Mouse (Mus musculus) stomach, embryonic 15.5 days (tissue): ENCODE data around the gene Slc8a1. TPM values are rescaled to one million over a fixed set of nuclear protein-coding genes. Genes with fewer than 3 reads are reported as not detected.

Experiments used
- ATAC-seq: fragments of 200-750 bp; cut with Nextera tagmentation; 2 replicates; pipeline ENCODE4 v1.8.0; 2017; ENCODE audit warnings: low read depth, moderate number of reproducible peaks, moderate TSS enrichment; ENCODE audit not compliant: insufficient read depth, low FRiP score
- H3K27ac ChIP-seq: fragments of 300-500 bp; sonication (generic); 2 replicates; pipeline ENCODE4 v1.5.1; 2015; ENCODE audit warnings: mild to moderate bottlenecking, inconsistent platforms
- H3K27me3 ChIP-seq: fragments of 300-500 bp; sonication (generic); replicated peaks from 2 replicates; pipeline ENCODE4 v1.6.1; 2015; ENCODE audit warnings: inconsistent platforms
- H3K36me3 ChIP-seq: fragments of 300-500 bp; sonication (generic); 2 replicates; pipeline ENCODE4 v1.6.1; 2015; ENCODE audit warnings: inconsistent platforms
- H3K4me1 ChIP-seq: fragments of 300-500 bp; sonication (generic); 2 replicates; pipeline ENCODE4 v1.6.1; 2015; ENCODE audit warnings: inconsistent platforms
- H3K4me2 ChIP-seq: fragments of 300-500 bp; sonication (generic); 2 replicates; pipeline ENCODE4 v1.6.1; 2015; ENCODE audit warnings: mild to moderate bottlenecking, inconsistent platforms
- H3K4me3 ChIP-seq: fragments of 300-500 bp; sonication (generic); replicated peaks from 2 replicates; pipeline ENCODE4 v1.5.1; 2015; ENCODE audit warnings: inconsistent platforms
- H3K9ac ChIP-seq: fragments of 300-500 bp; sonication (generic); 2 replicates; pipeline ENCODE4 v1.6.1; 2015; ENCODE audit warnings: inconsistent platforms
- H3K9me3 ChIP-seq: fragments of 300-500 bp; sonication (generic); 2 replicates; pipeline ENCODE4 v1.6.1; 2016; ENCODE audit warnings: inconsistent platforms
- WGBS: fragments of 180-500 bp; shearing (Covaris S2); methylation state at CpG from one replicate; pipeline ENCODE4 v1.1.7; 2015; 5-methylcytosine and 5-hydroxymethylcytosine counted together
- polyA plus RNA-seq: library from polyadenylated mRNA; unstranded; fragments of >200 nt; fragmentation: Nextera tagmentation; extraction: Ambion mirVana; gene quantifications from 2 replicates; pipeline ENCODE4 v1.2.1, GENCODE M21; 2015

Slc8a1 gene
- polyA plus RNA-seq, 1 experiment from 2014 or later: 7.4 TPM

GRCm38 (mm10) chr17:81524826-81525225 is 213.4 kb downstream of the Slc8a1 start:
- Histone ChIP-seq H3K27me3 (no peaks in the 10 kb centered on the region), H3K4me3 (no peak overlapping the region), H3K9ac (no peak overlapping the region), H3K9me3 (no peaks in the 10 kb centered on the region), H3K4me2 (no peak overlapping the region), H3K36me3 (no peaks in the 10 kb centered on the region), H3K4me1 (no peaks in the 10 kb centered on the region), H3K27ac (no peak overlapping the region)
- 69% methylated on average over 6 of the region's 6 CpGs for WGBS
- no peak for ATAC-seq

GRCm38 (mm10) chr17:81523943-81524342 is 214.2 kb downstream of the Slc8a1 start:
- Histone ChIP-seq H3K9ac (no peak overlapping the region), H3K4me3 (no peak overlapping the region), H3K27me3 (no peaks in the 10 kb centered on the region), H3K27ac (no peak overlapping the region), H3K9me3 (no peaks in the 10 kb centered on the region), H3K36me3 (no peaks in the 10 kb centered on the region), H3K4me2 (no peak overlapping the region), H3K4me1 (no peaks in the 10 kb centered on the region)
- 83% methylated on average over 2 of the region's 2 CpGs for WGBS
- ATAC-seq: no peak

DNA sequence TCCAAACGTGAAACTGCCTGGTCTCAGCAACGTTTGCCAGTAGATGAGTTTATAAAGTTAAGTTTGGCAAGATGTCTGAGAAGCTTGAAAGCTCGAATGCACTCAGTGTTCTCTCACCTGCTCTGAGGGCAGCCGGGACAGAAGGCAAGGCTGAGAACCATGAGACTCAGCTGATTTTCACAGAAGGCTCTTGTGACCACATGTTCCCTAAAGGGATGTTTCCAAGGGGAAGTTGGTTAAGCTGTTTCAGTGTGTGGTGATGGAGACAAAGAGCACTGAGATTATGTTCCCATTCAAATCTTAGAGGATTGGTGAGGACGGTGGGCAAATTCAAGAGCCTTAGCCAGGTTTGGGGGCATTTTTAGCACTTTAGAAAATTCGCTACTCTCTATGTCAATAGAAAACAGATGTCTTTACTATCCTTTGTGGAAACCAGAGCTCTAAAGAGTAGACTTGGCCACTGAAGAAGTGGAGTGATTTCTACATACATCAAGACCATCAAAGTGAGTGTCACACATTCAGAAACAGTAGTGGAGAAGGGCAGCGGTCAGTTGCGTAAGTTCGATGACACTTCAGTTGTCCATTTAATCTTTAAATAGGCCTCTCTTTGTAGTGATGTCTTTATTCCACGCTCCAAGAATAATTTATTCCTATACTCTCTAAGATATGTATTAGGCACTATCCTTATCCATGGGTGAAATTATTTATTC is 219.7 kb downstream of the Slc8a1 start:
- 89% methylated on average over 10 of the region's 10 CpGs for WGBS

GRCm38 (mm10) chr17:81516155-81516554 is 222.0 kb downstream of the Slc8a1 start:
- no peak overlapping the region for H3K27ac ChIP-seq
- no peak overlapping the region for H3K9ac ChIP-seq
- no peak overlapping the region for H3K4me3 ChIP-seq
- no peaks in the 10 kb centered on the region for H3K36me3 ChIP-seq
- no peaks in the 10 kb centered on the region for H3K9me3 ChIP-seq
- H3K4me1 ChIP-seq: peaks cover 5% of the 10 kb centered on the region; the same call in 1 of the 2 replicates
- H3K4me2 ChIP-seq: no peak overlapping the region
- WGBS: 84% methylated on average over 4 of the region's 4 CpGs
- H3K27me3 ChIP-seq: no peaks in the 10 kb centered on the region
- no peak for ATAC-seq

More for the DNA sequence above, 219.7 kb downstream of the Slc8a1 start:
- Histone ChIP-seq H3K4me3 (no peak overlapping the region), H3K9me3 (no peaks in the 10 kb centered on the region), H3K27me3 (no peaks in the 10 kb centered on the region), H3K4me1 (peaks cover 5% of the 10 kb centered on the region; the same call in 1 of the 2 replicates), H3K4me2 (no peak overlapping the region), H3K9ac (no peak overlapping the region), H3K36me3 (no peaks in the 10 kb centered on the region), H3K27ac (no peak overlapping the region)
- no peak for ATAC-seq

GRCm38 (mm10) chr17:81514022-81514421 is 224.2 kb downstream of the Slc8a1 start:
- Histone ChIP-seq H3K4me1 (peaks cover 5% of the 10 kb centered on the region; the same call in 1 of the 2 replicates), H3K9ac (no peak overlapping the region), H3K4me3 (no peak overlapping the region), H3K27me3 (no peaks in the 10 kb centered on the region), H3K27ac (no peak overlapping the region), H3K9me3 (no peaks in the 10 kb centered on the region), H3K36me3 (no peaks in the 10 kb centered on the region), H3K4me2 (no peak overlapping the region)
- ATAC-seq: no peak
- 74% methylated on average over 4 of the region's 4 CpGs for WGBS

- Histone ChIP-seq H3K4me3 (no peak overlapping the region), H3K4me1 (peaks cover 5% of the 10 kb centered on the region; the same call in 1 of the 2 replicates), H3K27me3 (no peaks in the 10 kb centered on the region), H3K27ac (no peak overlapping the region), H3K36me3 (no peaks in the 10 kb centered on the region), H3K9ac (no peak overlapping the region), H3K9me3 (no peaks in the 10 kb centered on the region), H3K4me2 (no peak overlapping the region)
- WGBS: 50% methylated on average over 6 of the region's 6 CpGs
- no peak for ATAC-seq
Measured at GRCm38 (mm10) chr17:81513368-81513958, 224.7 kb downstream of the Slc8a1 start.

DNA sequence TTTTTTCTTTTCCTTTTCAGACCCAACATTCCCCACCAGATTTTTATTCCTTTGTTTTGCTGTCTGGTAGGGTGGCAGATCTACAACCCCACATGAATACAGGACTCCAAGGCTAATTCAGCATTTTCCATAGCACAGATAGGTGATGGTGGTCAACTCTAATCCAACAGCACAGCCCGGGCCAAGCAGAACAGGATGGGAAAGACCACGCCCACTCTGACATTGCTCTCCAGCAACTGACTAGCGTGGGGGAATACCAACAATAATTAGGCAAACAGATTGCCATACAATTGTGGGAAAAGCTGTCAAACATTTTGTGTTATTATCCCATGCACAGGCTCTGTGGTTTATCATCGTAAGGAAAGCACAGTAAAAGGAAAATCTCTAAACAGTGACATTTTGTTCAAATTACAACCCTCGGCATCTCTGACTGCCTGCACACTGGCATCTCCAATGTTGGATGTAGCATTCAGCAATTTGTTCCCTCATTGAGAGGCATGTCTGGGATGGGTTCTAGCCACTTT is 233.0 kb downstream of the Slc8a1 start:
- 0 out of 2 replicates have a peak, but pooled peaks cover 2% of the 10 kb centered on the region for H3K4me1 ChIP-seq
- H3K9me3 ChIP-seq: no peaks in the 10 kb centered on the region
- no peak overlapping the region for H3K27ac ChIP-seq
- no peak overlapping the region for H3K4me3 ChIP-seq
- WGBS: 77% methylated on average over 5 of the region's 5 CpGs
- no peak overlapping the region for H3K4me2 ChIP-seq
- no peaks in the 10 kb centered on the region for H3K27me3 ChIP-seq
- H3K9ac ChIP-seq: no peak overlapping the region
- no peaks in the 10 kb centered on the region for H3K36me3 ChIP-seq
- ATAC-seq: no peak

DNA sequence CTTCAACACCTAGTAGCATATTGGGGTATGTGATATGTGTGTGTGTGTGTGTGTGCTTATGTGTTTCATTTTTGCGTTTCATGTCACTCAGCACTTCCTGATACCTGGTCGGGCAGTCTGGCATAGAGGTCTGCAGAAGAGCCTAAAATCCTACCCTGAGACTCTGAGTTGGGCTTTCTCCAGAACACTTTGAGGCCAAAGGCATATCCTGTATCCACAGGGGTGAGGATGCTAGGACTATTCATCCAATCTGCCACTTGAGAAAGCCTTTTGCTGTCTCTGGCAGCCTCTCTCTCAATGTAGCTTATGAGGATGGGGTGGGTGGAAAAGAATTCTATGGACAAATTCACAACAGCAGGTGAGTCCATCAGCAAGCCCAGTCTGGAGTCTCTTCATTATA is 234.1 kb downstream of the Slc8a1 start:
- 91% methylated on average over 2 of the region's 2 CpGs for WGBS
- H3K36me3 ChIP-seq: no peaks in the 10 kb centered on the region
- H3K9ac ChIP-seq: no peak overlapping the region
- H3K9me3 ChIP-seq: no peaks in the 10 kb centered on the region
- H3K27me3 ChIP-seq: no peaks in the 10 kb centered on the region
- 0 out of 2 replicates have a peak, but pooled peaks cover 3% of the 10 kb centered on the region for H3K4me1 ChIP-seq
- H3K27ac ChIP-seq: no peak overlapping the region
- H3K4me2 ChIP-seq: no peak overlapping the region
- no peak overlapping the region for H3K4me3 ChIP-seq
- ATAC-seq: no peak

DNA sequence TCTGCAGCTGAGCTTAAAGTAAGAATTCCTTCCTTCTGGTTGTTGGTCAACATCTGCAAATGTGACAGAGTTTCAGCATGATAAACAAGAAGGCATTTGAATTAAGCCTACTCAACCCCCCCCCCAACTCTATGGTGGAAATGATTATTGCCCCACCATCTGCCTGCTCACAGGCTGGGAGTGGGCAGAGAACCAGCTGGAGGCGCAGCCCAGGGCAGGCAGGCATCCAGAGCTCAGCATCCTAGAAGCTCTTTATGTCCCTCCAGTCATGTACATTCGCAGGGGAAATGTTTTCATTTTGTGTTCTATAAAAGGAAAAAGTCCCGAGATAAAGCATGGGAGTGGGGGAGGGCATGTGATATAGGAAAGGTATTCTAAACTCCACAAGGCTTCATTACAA is 235.4 kb downstream of the Slc8a1 start:
- no peaks in the 10 kb centered on the region for H3K27me3 ChIP-seq
- H3K9ac ChIP-seq: no peak overlapping the region
- H3K4me2 ChIP-seq: no peak overlapping the region
- ATAC-seq: no peak
- H3K36me3 ChIP-seq: no peaks in the 10 kb centered on the region
- 81% methylated on average over 3 of the region's 3 CpGs for WGBS
- no peak overlapping the region for H3K27ac ChIP-seq
- H3K4me1 ChIP-seq: peaks cover 6% of the 10 kb centered on the region; the same call in 1 of the 2 replicates
- no peak overlapping the region for H3K4me3 ChIP-seq
- no peaks in the 10 kb centered on the region for H3K9me3 ChIP-seq

- no peaks in the 10 kb centered on the region for H3K36me3 ChIP-seq
- H3K4me2 ChIP-seq: no peak overlapping the region
- no peak overlapping the region for H3K9ac ChIP-seq
- peaks cover 7% of the 10 kb centered on the region; the same call in 1 of the 2 replicates for H3K4me1 ChIP-seq
- ATAC-seq: peak; percentile 82
- no peak overlapping the region for H3K4me3 ChIP-seq
- no peaks in the 10 kb centered on the region for H3K9me3 ChIP-seq
- H3K27ac ChIP-seq: peak overlapping the region; percentile 78
- 69% methylated on average over 5 of the region's 5 CpGs for WGBS
- H3K27me3 ChIP-seq: no peaks in the 10 kb centered on the region
Measured at GRCm38 (mm10) chr17:81500686-81501407, 237.3 kb downstream of the Slc8a1 start.

DNA sequence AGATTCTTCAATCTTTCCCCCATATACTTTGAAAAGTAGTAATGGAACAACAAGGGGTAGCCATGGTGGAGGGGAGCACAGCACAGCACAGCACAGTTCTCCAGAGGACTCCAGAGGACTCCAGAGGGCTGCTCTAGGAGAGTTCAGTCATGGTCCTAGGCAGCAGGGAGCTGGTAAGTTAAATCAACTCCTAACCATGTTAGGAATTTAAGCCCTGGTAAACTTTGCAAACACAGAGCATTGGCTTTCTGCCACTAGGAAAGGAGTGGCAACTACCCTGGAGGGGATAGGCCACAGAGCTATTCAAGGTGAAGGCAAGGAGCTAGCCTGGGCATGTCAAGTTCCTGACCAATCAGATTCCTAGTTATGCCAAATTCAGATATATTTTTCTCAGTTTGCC is 240.3 kb downstream of the Slc8a1 start:
- Histone ChIP-seq H3K4me2 (no peak overlapping the region), H3K9ac (no peak overlapping the region), H3K36me3 (no peaks in the 10 kb centered on the region), H3K4me3 (no peak overlapping the region), H3K4me1 (peaks cover 7% of the 10 kb centered on the region; the same call in 1 of the 2 replicates), H3K27ac (no peak overlapping the region), H3K27me3 (no peaks in the 10 kb centered on the region), H3K9me3 (no peaks in the 10 kb centered on the region)
- ATAC-seq: 0 out of 2 replicates have a peak, but pooled peaks have one; percentile 20

- Histone ChIP-seq H3K4me3 (no peak overlapping the region), H3K4me2 (no peak overlapping the region), H3K27me3 (no peaks in the 10 kb centered on the region), H3K9ac (no peak overlapping the region), H3K36me3 (no peaks in the 10 kb centered on the region), H3K27ac (no peak overlapping the region), H3K4me1 (peaks cover 7% of the 10 kb centered on the region; the same call in 1 of the 2 replicates), H3K9me3 (no peaks in the 10 kb centered on the region)
- WGBS: 78% methylated on average over 1 of the region's 1 CpGs
- no peak for ATAC-seq
Measured at GRCm38 (mm10) chr17:81496616-81497015, 241.6 kb downstream of the Slc8a1 start.
